Mouse (Mus musculus): ENCODE measurements at regions not wholly inside any gene's neighbourhood (a gene's known extent, or its start where the extent isn't known, plus 50 kb on each side); places are given as distances from the start of the nearest gene placed in this dataset.
"Not testable (repeated sequence)": the region's sequence is repeated elsewhere in the genome, so short reads cannot be mapped to it uniquely, and the experiment has no call there.

DNA sequence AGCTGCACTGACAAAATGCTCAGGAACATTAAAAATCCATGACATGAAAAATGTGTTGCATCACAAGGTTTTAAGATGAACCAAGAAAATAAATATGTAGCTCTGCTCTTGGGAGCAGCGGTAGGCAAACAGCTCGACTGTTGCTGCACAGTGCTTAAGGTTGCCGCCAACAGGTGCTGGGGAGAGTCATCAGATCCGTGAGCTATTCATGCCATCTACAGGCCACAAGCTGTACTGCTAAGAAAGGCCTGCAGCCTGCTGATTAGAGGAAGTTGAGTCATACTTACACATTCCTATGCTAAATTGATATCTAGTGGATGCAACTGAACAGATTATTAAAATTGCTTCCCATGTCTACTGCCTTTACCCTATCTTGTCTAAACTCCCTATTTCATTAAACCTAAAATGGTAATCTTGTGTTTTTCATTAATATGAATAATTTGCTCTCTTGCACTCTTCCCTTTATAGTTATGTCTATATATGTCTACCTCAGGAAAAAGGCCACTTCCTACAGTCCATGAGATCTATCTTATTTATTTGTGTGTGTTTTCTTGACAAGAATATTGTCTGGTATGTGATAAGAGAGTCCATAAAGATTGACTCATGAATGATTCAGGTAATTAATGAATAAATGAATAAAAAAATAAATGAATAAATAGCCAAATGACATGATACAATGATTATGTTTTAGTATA, 754.9 kb downstream of the Rab28 start:
- 2% methylated on average over 4 of the region's 4 CpGs for WGBS
- Histone ChIP-seq H3K27ac (ENCODE audit: low read length) (no peak overlapping the region), H3K9me3 (ENCODE audit: control insufficient read depth, low read length) (no peaks in the 10 kb centered on the region), H3K4me3 (ENCODE audit: low read length) (no peak overlapping the region), H3K4me1 (ENCODE audit: control insufficient read depth, insufficient read depth, low read length) (no peaks in the 10 kb centered on the region), H3K4me2 (ENCODE audit: low read depth, low read length) (no peak overlapping the region), H3K27me3 (replicated peaks; ENCODE audit: control insufficient read depth, insufficient read depth, low read length) (no peaks in the 10 kb centered on the region), H3K36me3 (ENCODE audit: control insufficient read depth, insufficient read depth, low read length) (no peaks in the 10 kb centered on the region), H3K9ac (ENCODE audit: low read depth, low read length) (no peak overlapping the region)
- peak; percentile 91 for ATAC-seq

DNA sequence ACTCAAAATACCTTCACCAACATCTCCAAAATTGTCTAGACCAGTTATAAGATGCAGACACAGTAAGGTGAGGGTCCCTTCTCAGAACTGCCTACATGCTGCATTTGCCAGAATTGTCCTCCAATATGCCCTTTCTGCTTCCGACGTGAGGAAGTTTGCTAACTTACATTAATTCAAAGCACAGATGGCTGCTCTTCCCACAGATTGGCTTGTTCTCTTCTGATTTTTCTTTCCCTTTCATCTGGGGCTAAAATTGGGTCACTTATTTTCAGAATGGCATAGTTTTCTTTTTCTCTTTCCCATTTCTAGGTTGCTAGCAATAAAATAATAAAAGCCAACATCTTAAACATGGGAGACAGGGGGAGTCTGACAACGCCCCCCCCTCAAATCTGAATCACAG, 778.8 kb downstream of the Rab28 start:
- Histone ChIP-seq H3K4me2 (ENCODE audit: low read depth, low read length) (no peak overlapping the region), H3K9me3 (ENCODE audit: control insufficient read depth, low read length) (no peaks in the 10 kb centered on the region), H3K27ac (ENCODE audit: low read length) (no peak overlapping the region), H3K4me1 (ENCODE audit: control insufficient read depth, insufficient read depth, low read length) (no peaks in the 10 kb centered on the region), H3K9ac (ENCODE audit: low read depth, low read length) (no peak overlapping the region), H3K4me3 (ENCODE audit: low read length) (no peak overlapping the region), H3K36me3 (ENCODE audit: control insufficient read depth, insufficient read depth, low read length) (no peaks in the 10 kb centered on the region), H3K27me3 (replicated peaks; ENCODE audit: control insufficient read depth, insufficient read depth, low read length) (no peaks in the 10 kb centered on the region)
- ATAC-seq, result no peak
- WGBS, result 73% methylated on average over 3 of the region's 3 CpGs

DNA sequence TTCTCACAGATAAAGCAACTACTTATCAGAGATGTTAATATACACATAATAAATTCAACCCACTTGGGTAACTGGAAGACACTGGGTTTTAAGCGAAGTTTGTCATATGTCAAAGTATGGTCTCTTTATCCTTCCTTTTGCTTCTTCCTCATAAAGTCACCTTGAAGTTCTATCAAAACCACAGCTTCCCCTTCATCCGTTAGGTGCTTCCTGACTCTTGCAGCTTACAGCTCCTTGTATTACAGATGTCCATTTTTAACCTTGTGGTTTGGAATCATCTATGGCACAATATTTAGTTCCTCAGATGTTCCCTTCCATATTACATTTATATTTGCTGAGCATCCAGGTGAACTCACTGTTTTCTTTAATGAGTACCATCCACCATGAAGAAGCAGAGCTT, 787.0 kb downstream of the Rab28 start:
- WGBS, result 78% methylated on average over 2 of the region's 2 CpGs
- Histone ChIP-seq H3K9me3 (ENCODE audit: control insufficient read depth, low read length) (no peaks in the 10 kb centered on the region), H3K27me3 (replicated peaks; ENCODE audit: control insufficient read depth, insufficient read depth, low read length) (no peaks in the 10 kb centered on the region), H3K9ac (ENCODE audit: low read depth, low read length) (no peak overlapping the region), H3K4me1 (ENCODE audit: control insufficient read depth, insufficient read depth, low read length) (no peaks in the 10 kb centered on the region), H3K4me3 (ENCODE audit: low read length) (no peak overlapping the region), H3K27ac (ENCODE audit: low read length) (no peak overlapping the region), H3K36me3 (ENCODE audit: control insufficient read depth, insufficient read depth, low read length) (no peaks in the 10 kb centered on the region), H3K4me2 (ENCODE audit: low read depth, low read length) (no peak overlapping the region)
- ATAC-seq, result no peak

DNA sequence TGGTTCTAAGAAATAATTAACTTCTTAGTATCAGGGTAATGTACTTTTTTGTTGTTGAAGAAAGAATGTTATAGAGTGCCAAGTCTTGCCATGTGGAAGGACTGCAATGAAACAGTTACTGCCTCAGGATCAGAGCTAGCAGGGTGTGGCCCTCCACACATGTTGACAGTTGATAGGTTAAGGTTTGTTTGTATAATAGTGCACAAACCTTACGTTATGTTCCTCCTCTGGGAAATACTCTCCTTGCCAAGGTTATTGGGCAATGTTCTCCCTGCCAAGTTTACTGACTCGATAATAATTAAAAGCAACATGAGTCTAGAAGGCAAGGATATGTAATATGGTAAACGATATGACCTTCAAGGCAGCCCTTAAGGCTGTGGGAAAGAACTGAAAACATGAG, 799.2 kb downstream of the Rab28 start:
- Histone ChIP-seq H3K4me3 (ENCODE audit: low read length) (no peak overlapping the region), H3K36me3 (ENCODE audit: control insufficient read depth, insufficient read depth, low read length) (no peaks in the 10 kb centered on the region), H3K4me2 (ENCODE audit: low read depth, low read length) (no peak overlapping the region), H3K27me3 (replicated peaks; ENCODE audit: control insufficient read depth, insufficient read depth, low read length) (no peaks in the 10 kb centered on the region), H3K9ac (ENCODE audit: low read depth, low read length) (no peak overlapping the region), H3K4me1 (ENCODE audit: control insufficient read depth, insufficient read depth, low read length) (no peaks in the 10 kb centered on the region), H3K9me3 (ENCODE audit: control insufficient read depth, low read length) (no peaks in the 10 kb centered on the region), H3K27ac (ENCODE audit: low read length) (no peak overlapping the region)
- WGBS, result 70% methylated on average over 3 of the region's 3 CpGs
- no peak for ATAC-seq

DNA sequence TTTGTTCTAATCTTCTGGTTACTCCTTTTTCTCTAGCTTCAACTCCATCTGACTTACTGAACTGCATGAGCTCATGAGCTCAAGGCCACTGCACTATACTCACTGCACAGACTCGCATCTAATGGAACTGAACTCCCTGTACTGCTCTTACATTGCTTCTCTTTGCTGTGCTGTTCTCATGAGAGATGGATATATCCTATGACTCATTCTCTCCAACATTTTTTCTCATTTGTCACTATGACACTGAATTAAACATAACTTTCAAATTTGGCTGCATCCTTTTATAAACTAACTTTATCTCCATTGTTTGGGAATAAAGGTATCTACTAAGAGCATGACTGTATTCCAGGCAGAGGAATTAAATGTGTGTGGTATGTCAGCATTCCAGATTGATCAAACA, 806.2 kb downstream of the Rab28 start:
- Histone ChIP-seq H3K36me3 (ENCODE audit: control insufficient read depth, insufficient read depth, low read length) (no peaks in the 10 kb centered on the region), H3K9me3 (ENCODE audit: control insufficient read depth, low read length) (no peaks in the 10 kb centered on the region), H3K4me1 (ENCODE audit: control insufficient read depth, insufficient read depth, low read length) (no peaks in the 10 kb centered on the region), H3K4me3 (ENCODE audit: low read length) (no peak overlapping the region), H3K9ac (ENCODE audit: low read depth, low read length) (no peak overlapping the region), H3K4me2 (ENCODE audit: low read depth, low read length) (no peak overlapping the region), H3K27ac (ENCODE audit: low read length) (no peak overlapping the region), H3K27me3 (replicated peaks; ENCODE audit: control insufficient read depth, insufficient read depth, low read length) (no peaks in the 10 kb centered on the region)
- WGBS, result 67% methylated on average over 1 of the region's 1 CpGs
- ATAC-seq, result no peak

DNA sequence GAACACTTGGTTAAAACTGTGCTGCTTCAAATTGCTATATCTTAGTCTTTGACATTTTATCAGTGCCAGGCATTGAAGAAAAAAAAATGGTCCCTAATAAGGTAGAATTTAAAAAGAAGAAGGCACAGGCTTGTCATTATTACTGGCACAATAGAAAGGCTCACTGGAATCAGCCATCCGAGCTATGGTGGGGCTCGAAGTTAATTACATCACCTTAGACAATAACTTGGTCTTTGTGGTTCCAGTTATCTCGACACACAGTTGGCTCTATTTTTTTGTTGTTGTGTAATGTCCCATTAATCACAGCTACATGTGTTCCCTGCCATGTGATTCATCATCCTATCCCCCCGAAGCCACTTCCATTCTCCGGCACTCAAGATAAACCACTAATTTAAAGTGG, 825.1 kb downstream of the Rab28 start:
- Histone ChIP-seq H3K36me3 (ENCODE audit: control insufficient read depth, insufficient read depth, low read length) (no peaks in the 10 kb centered on the region), H3K9ac (ENCODE audit: low read depth, low read length) (no peak overlapping the region), H3K27ac (ENCODE audit: low read length) (no peak overlapping the region), H3K4me3 (ENCODE audit: low read length) (no peak overlapping the region), H3K4me2 (ENCODE audit: low read depth, low read length) (no peak overlapping the region), H3K4me1 (ENCODE audit: control insufficient read depth, insufficient read depth, low read length) (no peaks in the 10 kb centered on the region), H3K27me3 (replicated peaks; ENCODE audit: control insufficient read depth, insufficient read depth, low read length) (no peaks in the 10 kb centered on the region), H3K9me3 (ENCODE audit: control insufficient read depth, low read length) (no peaks in the 10 kb centered on the region)
- no peak for ATAC-seq
- 71% methylated on average over 5 of the region's 5 CpGs for WGBS

DNA sequence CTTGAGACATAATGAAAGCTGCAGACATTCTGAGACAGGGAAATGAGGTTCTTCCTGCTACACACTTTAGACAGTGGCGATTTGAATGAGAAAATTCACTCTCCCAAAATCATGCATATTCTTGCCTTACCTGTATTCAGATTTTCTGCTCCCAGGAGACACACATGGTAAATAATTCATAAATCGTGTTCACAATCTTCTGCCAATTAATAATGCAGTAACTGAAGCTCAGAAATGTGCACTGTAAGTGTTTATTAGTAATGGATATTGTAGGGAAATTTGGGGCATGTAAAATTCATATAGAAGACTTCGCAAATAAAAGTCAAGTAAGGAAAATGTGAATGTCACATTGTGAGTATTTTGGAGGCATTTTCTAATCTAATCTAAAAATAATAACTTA, 830.2 kb downstream of the Rab28 start:
- ATAC-seq, result no peak
- 69% methylated on average over 3 of the region's 3 CpGs for WGBS
- Histone ChIP-seq H3K4me2 (ENCODE audit: low read depth, low read length) (no peak overlapping the region), H3K4me1 (ENCODE audit: control insufficient read depth, insufficient read depth, low read length) (no peaks in the 10 kb centered on the region), H3K27ac (ENCODE audit: low read length) (no peak overlapping the region), H3K27me3 (replicated peaks; ENCODE audit: control insufficient read depth, insufficient read depth, low read length) (no peaks in the 10 kb centered on the region), H3K9ac (ENCODE audit: low read depth, low read length) (no peak overlapping the region), H3K36me3 (ENCODE audit: control insufficient read depth, insufficient read depth, low read length) (no peaks in the 10 kb centered on the region), H3K4me3 (ENCODE audit: low read length) (no peak overlapping the region), H3K9me3 (ENCODE audit: control insufficient read depth, low read length) (no peaks in the 10 kb centered on the region)

DNA sequence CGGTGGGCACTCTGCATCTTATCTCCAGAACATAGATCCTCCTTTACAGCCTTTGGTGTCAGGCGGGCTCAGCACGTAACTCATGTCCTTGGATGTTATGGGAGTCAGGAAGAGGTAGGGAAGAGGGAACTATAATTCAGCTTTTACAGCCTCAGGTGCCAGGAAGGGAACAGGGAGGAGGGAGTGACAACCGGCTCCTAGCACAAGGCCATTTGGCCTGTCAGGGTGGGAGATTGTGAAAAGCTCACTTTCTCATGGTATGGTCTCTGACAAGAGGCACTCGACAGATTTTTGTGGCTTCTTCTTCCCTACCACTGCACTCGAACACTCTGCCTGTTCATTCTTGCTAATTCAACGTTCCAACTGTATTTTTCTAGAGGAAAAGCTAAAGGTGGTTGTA, 845.6 kb downstream of the Rab28 start:
- H3K9ac ChIP-seq (ENCODE audit: low read depth, low read length); H3K9me3 ChIP-seq (ENCODE audit: control insufficient read depth, low read length); H3K4me1 ChIP-seq (ENCODE audit: control insufficient read depth, insufficient read depth, low read length); H3K36me3 ChIP-seq (ENCODE audit: control insufficient read depth, insufficient read depth, low read length); H3K27me3 ChIP-seq (replicated peaks; ENCODE audit: control insufficient read depth, insufficient read depth, low read length); H3K4me3 ChIP-seq (ENCODE audit: low read length); H3K27ac ChIP-seq (ENCODE audit: low read length); ATAC-seq; H3K4me2 ChIP-seq (ENCODE audit: low read depth, low read length): not testable (repeated sequence)
- 84% methylated on average over 7 of the region's 7 CpGs for WGBS

All from intestine, embryonic 16.5 days (tissue).